Mouse (Mus musculus): Measurements from ENCODE around the gene 2510039O18Rik. TPM values are rescaled to one million over a fixed set of nuclear protein-coding genes. Genes with fewer than 3 reads are reported as not detected.
A peak's percentile ranks its signal among the peaks of the same experiment; 100 is the strongest.

The 2510039O18Rik gene
- 19.3 and 22.1 TPM in 2 replicates for polyA plus RNA-seq (2014; fragmentation: Nextera tagmentation; extraction: Ambion mirVana)

GRCm38 (mm10) chr4:147940576-147941044 is at the start of gene 2510039O18Rik:
Gene 2510039O18Rik, plus strand, starts transcription at chr4:147940895.
- peak; percentile 45; the same call in 1 of the 2 replicates for ATAC-seq (ENCODE audit: insufficient number of reproducible peaks, insufficient read depth, low FRiP score, low read depth)
- H3K4me2 ChIP-seq (ENCODE audit: low read length): peak within 1 kb of the TSS; percentile 97
- 2% methylated on average over 28 of the region's 35 CpGs for WGBS
- peaks cover 35 to 52% of the 10 kb centered on the region in 2 experiments for H3K4me1 ChIP-seq (ENCODE audit: control insufficient read depth in 2 of 2, insufficient read depth in 2 of 2, low read length in 2 of 2)
- H3K9me3 ChIP-seq (ENCODE audit: control insufficient read depth, low read length): no peaks in the 10 kb centered on the region
- no peaks in the 10 kb centered on the region for H3K27me3 ChIP-seq (ENCODE audit: control insufficient read depth, insufficient read depth, low read length)
- H3K4me3 ChIP-seq (ENCODE audit: control insufficient read depth in 1 of 2, insufficient read depth in 1 of 2, low read depth in 1 of 2, low read length in 2 of 2): peak within 1 kb of the TSS; percentile 92 to 95
- H3K36me3 ChIP-seq (ENCODE audit: control insufficient read depth, insufficient read depth, low read length): peaks cover 28% of the 10 kb centered on the region
- H3K27ac ChIP-seq (replicated peaks in 1 of 2; ENCODE audit: control insufficient read depth in 1 of 2, insufficient read depth in 1 of 2, low read depth in 2 of 2, low read length in 2 of 2): peak within 1 kb of the TSS; percentile 83 to 87
- H3K9ac ChIP-seq (ENCODE audit: low read length): peak within 1 kb of the TSS; percentile 91

DNA sequence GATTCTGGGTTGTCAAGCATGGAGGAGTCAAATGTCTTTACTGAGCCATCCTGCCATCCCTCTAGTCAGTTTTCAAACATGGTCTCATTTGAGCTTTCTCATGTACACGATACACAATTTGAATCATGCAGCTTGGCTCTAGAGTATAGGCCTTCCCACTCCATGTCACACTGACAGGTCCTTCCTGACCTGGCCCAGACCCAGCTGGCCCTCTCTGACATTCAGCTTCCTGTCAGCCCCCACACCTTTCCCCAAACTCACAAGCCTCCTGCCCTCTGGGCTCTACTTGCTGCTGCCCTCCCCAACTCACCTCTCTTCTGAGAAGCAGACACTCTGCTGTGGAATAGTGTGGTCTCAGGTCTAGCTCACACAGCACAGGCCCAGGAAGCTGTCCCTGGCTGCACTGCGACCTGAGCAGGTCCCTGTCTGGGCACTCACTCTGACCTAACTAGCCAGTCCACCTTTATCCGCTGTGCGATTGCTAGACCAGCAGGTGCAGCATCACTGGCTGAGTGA is 44.8 kb upstream of the 2510039O18Rik start:
- 54% methylated on average over 4 of the region's 4 CpGs for WGBS
- Histone ChIP-seq H3K9me3 (ENCODE audit: control insufficient read depth, low read length) (no peaks in the 10 kb centered on the region), H3K9ac (ENCODE audit: low read length) (peak overlapping the region; percentile 38), H3K36me3 (ENCODE audit: control insufficient read depth, insufficient read depth, low read length) (peaks cover 99% of the 10 kb centered on the region), H3K27me3 (ENCODE audit: control insufficient read depth, insufficient read depth, low read length) (no peaks in the 10 kb centered on the region), H3K4me2 (ENCODE audit: low read length) (peak overlapping the region; percentile 23; the same call in 1 of the 2 replicates), H3K4me3 (ENCODE audit: control insufficient read depth in 1 of 2, insufficient read depth in 1 of 2, low read depth in 1 of 2, low read length in 2 of 2) (no peak overlapping the region), H3K27ac (replicated peaks in 1 of 2; ENCODE audit: control insufficient read depth in 1 of 2, insufficient read depth in 1 of 2, low read depth in 2 of 2, low read length in 2 of 2) (peak overlapping the region; percentile 96 to 99), H3K4me1 (ENCODE audit: control insufficient read depth in 2 of 2, insufficient read depth in 2 of 2, low read length in 2 of 2) (peaks cover 34 to 40% of the 10 kb centered on the region in 2 experiments)
- no peak for ATAC-seq (ENCODE audit: insufficient number of reproducible peaks, insufficient read depth, low FRiP score, low read depth)

- Histone ChIP-seq H3K4me1 (ENCODE audit: control insufficient read depth in 2 of 2, insufficient read depth in 2 of 2, low read length in 2 of 2) (peaks cover 35 to 45% of the 10 kb centered on the region in 2 experiments), H3K27me3 (ENCODE audit: control insufficient read depth, insufficient read depth, low read length) (no peaks in the 10 kb centered on the region), H3K9ac (ENCODE audit: low read length) (peak overlapping the region; percentile 61), H3K27ac (replicated peaks in 1 of 2; ENCODE audit: control insufficient read depth in 1 of 2, insufficient read depth in 1 of 2, low read depth in 2 of 2, low read length in 2 of 2) (peak overlapping the region; percentile 96 to 99), H3K36me3 (ENCODE audit: control insufficient read depth, insufficient read depth, low read length) (peaks cover 99% of the 10 kb centered on the region), H3K4me2 (ENCODE audit: low read length) (peak overlapping the region; percentile 41; the same call in 1 of the 2 replicates), H3K9me3 (ENCODE audit: control insufficient read depth, low read length) (no peaks in the 10 kb centered on the region), H3K4me3 (ENCODE audit: control insufficient read depth in 1 of 2, insufficient read depth in 1 of 2, low read depth in 1 of 2, low read length in 2 of 2) (no peak overlapping the region)
- WGBS: 20% methylated on average over 1 of the region's 1 CpGs
- peak; percentile 47 for ATAC-seq (ENCODE audit: insufficient number of reproducible peaks, insufficient read depth, low FRiP score, low read depth)
These were observed 44.3 kb upstream of the 2510039O18Rik start for GRCm38 (mm10) chr4:147896411-147896810.

GRCm38 (mm10) chr4:147897348-147897747 is 43.3 kb upstream of the 2510039O18Rik start:
- H3K9me3 ChIP-seq (ENCODE audit: control insufficient read depth, low read length): no peaks in the 10 kb centered on the region
- peaks cover 35 to 45% of the 10 kb centered on the region in 2 experiments for H3K4me1 ChIP-seq (ENCODE audit: control insufficient read depth in 2 of 2, insufficient read depth in 2 of 2, low read length in 2 of 2)
- no peak overlapping the region for H3K4me3 ChIP-seq (ENCODE audit: control insufficient read depth in 1 of 2, insufficient read depth in 1 of 2, low read depth in 1 of 2, low read length in 2 of 2)
- no peaks in the 10 kb centered on the region for H3K27me3 ChIP-seq (ENCODE audit: control insufficient read depth, insufficient read depth, low read length)
- peaks cover 99% of the 10 kb centered on the region for H3K36me3 ChIP-seq (ENCODE audit: control insufficient read depth, insufficient read depth, low read length)
- peak; percentile 48 for ATAC-seq (ENCODE audit: insufficient number of reproducible peaks, insufficient read depth, low FRiP score, low read depth)
- peak overlapping the region; percentile 41 for H3K4me2 ChIP-seq (ENCODE audit: low read length)
- peak overlapping the region; percentile 96 to 99 for H3K27ac ChIP-seq (replicated peaks in 1 of 2; ENCODE audit: control insufficient read depth in 1 of 2, insufficient read depth in 1 of 2, low read depth in 2 of 2, low read length in 2 of 2)
- 39% methylated on average over 3 of the region's 3 CpGs for WGBS
- peak overlapping the region; percentile 61 for H3K9ac ChIP-seq (ENCODE audit: low read length)

DNA sequence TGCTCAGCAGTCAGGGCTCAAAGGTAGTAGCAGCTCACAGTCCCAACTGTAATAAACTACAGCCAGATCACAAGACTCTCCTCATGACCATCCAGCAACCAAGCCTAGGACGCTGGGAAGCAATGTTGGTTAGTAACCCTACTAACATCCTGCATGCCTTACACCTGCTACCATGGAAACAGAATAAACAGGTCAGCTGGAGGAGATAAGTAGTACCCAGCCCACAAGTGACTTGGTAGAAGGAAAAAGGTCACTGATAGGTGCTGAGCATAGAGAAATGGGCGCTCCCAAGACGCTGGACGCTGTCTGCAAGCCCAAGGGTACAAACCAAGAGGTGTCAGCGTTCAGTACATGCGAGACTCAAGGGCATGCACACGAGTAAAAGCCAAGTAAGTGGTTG is 40.2 kb upstream of the 2510039O18Rik start:
- Histone ChIP-seq H3K27ac (replicated peaks in 1 of 2; ENCODE audit: control insufficient read depth in 1 of 2, insufficient read depth in 1 of 2, low read depth in 2 of 2, low read length in 2 of 2) (peak overlapping the region; percentile 36 to 74; a peak in 3 of 4 replicates), H3K9me3 (ENCODE audit: control insufficient read depth, low read length) (no peaks in the 10 kb centered on the region), H3K36me3 (ENCODE audit: control insufficient read depth, insufficient read depth, low read length) (peaks cover 78% of the 10 kb centered on the region), H3K4me1 (ENCODE audit: control insufficient read depth in 2 of 2, insufficient read depth in 2 of 2, low read length in 2 of 2) (peaks cover 47 to 62% of the 10 kb centered on the region in 2 experiments), H3K4me2 (ENCODE audit: low read length) (peak overlapping the region; percentile 30), H3K9ac (ENCODE audit: low read length) (peak overlapping the region; percentile 45; the same call in 1 of the 2 replicates), H3K4me3 (ENCODE audit: control insufficient read depth in 1 of 2, insufficient read depth in 1 of 2, low read depth in 1 of 2, low read length in 2 of 2) (no peak overlapping the region), H3K27me3 (ENCODE audit: control insufficient read depth, insufficient read depth, low read length) (no peaks in the 10 kb centered on the region)
- no peak for ATAC-seq (ENCODE audit: insufficient number of reproducible peaks, insufficient read depth, low FRiP score, low read depth)
- WGBS: 42% methylated on average over 7 of the region's 7 CpGs

DNA sequence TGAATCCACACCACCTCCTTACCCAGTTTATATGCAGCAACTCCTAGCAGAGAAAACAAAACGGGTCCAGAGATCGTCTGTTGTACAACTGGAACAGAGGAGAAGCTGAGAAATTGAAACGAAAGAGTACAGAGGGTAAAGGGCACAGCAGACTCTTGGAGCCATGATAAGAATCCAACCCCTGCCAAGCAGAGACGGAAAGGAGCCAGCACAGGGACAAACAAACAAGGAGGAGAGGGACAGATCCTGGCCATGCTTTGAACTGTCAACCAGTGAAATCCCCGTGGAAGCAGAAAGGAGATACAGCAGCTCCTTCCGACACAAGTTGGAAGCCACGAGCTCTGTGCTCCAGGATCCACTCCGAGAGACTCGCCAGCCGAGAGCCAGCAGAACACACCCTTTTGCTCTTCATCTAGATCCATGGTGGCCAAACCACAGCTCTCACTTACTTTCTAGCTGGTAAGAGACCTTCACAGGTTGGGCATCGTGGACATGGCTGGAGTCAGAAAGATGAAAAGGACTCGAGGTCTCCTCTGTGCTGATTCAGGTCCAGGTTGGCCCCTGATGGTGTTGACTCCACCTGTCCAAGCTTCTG is 37.7 kb upstream of the 2510039O18Rik start:
- peaks cover 53% of the 10 kb centered on the region for H3K36me3 ChIP-seq (ENCODE audit: control insufficient read depth, insufficient read depth, low read length)
- no peak overlapping the region for H3K27ac ChIP-seq (replicated peaks in 1 of 2; ENCODE audit: control insufficient read depth in 1 of 2, insufficient read depth in 1 of 2, low read depth in 2 of 2, low read length in 2 of 2)
- no peaks in the 10 kb centered on the region for H3K9me3 ChIP-seq (ENCODE audit: control insufficient read depth, low read length)
- no peak for ATAC-seq (ENCODE audit: insufficient number of reproducible peaks, insufficient read depth, low FRiP score, low read depth)
- peak overlapping the region; percentile 85 to 96; a peak in 2 of 4 replicates for H3K4me3 ChIP-seq (ENCODE audit: control insufficient read depth in 1 of 2, insufficient read depth in 1 of 2, low read depth in 1 of 2, low read length in 2 of 2)
- 86% methylated on average over 12 of the region's 12 CpGs for WGBS
- H3K4me2 ChIP-seq (ENCODE audit: low read length): peak overlapping the region; percentile 78
- H3K27me3 ChIP-seq (ENCODE audit: control insufficient read depth, insufficient read depth, low read length): no peaks in the 10 kb centered on the region
- H3K4me1 ChIP-seq (ENCODE audit: control insufficient read depth in 2 of 2, insufficient read depth in 2 of 2, low read length in 2 of 2): peaks cover 28 to 39% of the 10 kb centered on the region in 2 experiments
- peak overlapping the region; percentile 97; the same call in 1 of the 2 replicates for H3K9ac ChIP-seq (ENCODE audit: low read length)

- ATAC-seq (ENCODE audit: insufficient number of reproducible peaks, insufficient read depth, low FRiP score, low read depth): no peak
- Histone ChIP-seq H3K9ac (ENCODE audit: low read length) (peak overlapping the region; percentile 97), H3K4me1 (ENCODE audit: control insufficient read depth in 2 of 2, insufficient read depth in 2 of 2, low read length in 2 of 2) (peaks cover 24 to 34% of the 10 kb centered on the region in 2 experiments), H3K36me3 (ENCODE audit: control insufficient read depth, insufficient read depth, low read length) (peaks cover 50% of the 10 kb centered on the region), H3K9me3 (ENCODE audit: control insufficient read depth, low read length) (no peaks in the 10 kb centered on the region), H3K4me3 (ENCODE audit: control insufficient read depth in 1 of 2, insufficient read depth in 1 of 2, low read depth in 1 of 2, low read length in 2 of 2) (peak overlapping the region; percentile 85 to 96; a peak in 3 of 4 replicates), H3K4me2 (ENCODE audit: low read length) (peak overlapping the region; percentile 78), H3K27me3 (ENCODE audit: control insufficient read depth, insufficient read depth, low read length) (no peaks in the 10 kb centered on the region), H3K27ac (replicated peaks in 1 of 2; ENCODE audit: control insufficient read depth in 1 of 2, insufficient read depth in 1 of 2, low read depth in 2 of 2, low read length in 2 of 2) (peak overlapping the region; percentile 95; a peak in 2 of 4 replicates)
- 62% methylated on average over 3 of the region's 3 CpGs for WGBS
These were observed 37.1 kb upstream of the 2510039O18Rik start for GRCm38 (mm10) chr4:147903601-147904000.

Measured in heart, embryonic 14.5 days (tissue).